Comparison of ENCODE assay signal across 9 mouse cellular contexts in genomic region chr1:88705050-88705449, GRCm38 (mm10). TPM values are rescaled to one million over a fixed set of nuclear protein-coding genes. Genes with fewer than 3 reads are reported as not detected.
DNase-seq lines count a peak whose midpoint lies in the region; ATAC-seq lines count a peak whose summit lies in the region.
"Had no signal": no experiment of that assay in that cellular context is flagged by ENCODE, and none has a peak within 500 bp of the region (broad histone marks: within the 10 kb centered on the region; RNA-seq: fewer than 3 reads in every experiment).

No protein-coding gene starts in this region.

- H3K4me3 ChIP-seq in forebrain, embryonic 11.5 days (ENCODE audit: low read depth, low read length), result no peak overlapping the region
- H3K4me3 ChIP-seq in forebrain, embryonic 15.5 days, result no peak overlapping the region
- H3K4me3 ChIP-seq in midbrain, embryonic 11.5 days (ENCODE audit: low read depth, low read length), result no peak overlapping the region
- no peak overlapping the region for H3K4me3 ChIP-seq in midbrain, embryonic 13.5 days (replicated peaks)

- no peak for ATAC-seq in forebrain, embryonic 11.5 days (replicated peaks; ENCODE audit: low FRiP score)
- no peak for ATAC-seq in forebrain, embryonic 15.5 days (replicated peaks)
- ATAC-seq in midbrain, embryonic 11.5 days (ENCODE audit: low FRiP score), result no peak
- ATAC-seq in midbrain, embryonic 13.5 days, result no peak
- ATAC-seq: Patski had no signal

- H3K9me3 ChIP-seq in forebrain, embryonic 11.5 days (ENCODE audit: control insufficient read depth, low read length), result no peaks in the 10 kb centered on the region
- no peaks in the 10 kb centered on the region for H3K9me3 ChIP-seq in forebrain, embryonic 15.5 days
- H3K9me3 ChIP-seq in midbrain, embryonic 11.5 days (ENCODE audit: control insufficient read depth, low read length), result no peaks in the 10 kb centered on the region
- H3K9me3 ChIP-seq in midbrain, embryonic 13.5 days, result no peaks in the 10 kb centered on the region

- no peaks in the 10 kb centered on the region for H3K36me3 ChIP-seq in forebrain, embryonic 11.5 days (ENCODE audit: control insufficient read depth, insufficient read depth, low read length)
- H3K36me3 ChIP-seq in forebrain, embryonic 15.5 days, result no peaks in the 10 kb centered on the region
- H3K36me3 ChIP-seq in midbrain, embryonic 11.5 days (ENCODE audit: control insufficient read depth, insufficient read depth, low read length), result no peaks in the 10 kb centered on the region
- no peaks in the 10 kb centered on the region for H3K36me3 ChIP-seq in midbrain, embryonic 13.5 days

- 61% methylated on average over 6 of the region's 6 CpGs for WGBS in forebrain, embryonic 11.5 days
- WGBS in forebrain, embryonic 15.5 days, result 58% methylated on average over 6 of the region's 6 CpGs
- 66% methylated on average over 6 of the region's 6 CpGs for WGBS in midbrain, embryonic 11.5 days
- WGBS in midbrain, embryonic 13.5 days, result 61% methylated on average over 6 of the region's 6 CpGs

- H3K9ac ChIP-seq in forebrain, embryonic 11.5 days (ENCODE audit: low read length), result no peak overlapping the region
- H3K9ac ChIP-seq in forebrain, embryonic 15.5 days (replicated peaks), result no peak overlapping the region
- H3K9ac ChIP-seq in midbrain, embryonic 11.5 days (ENCODE audit: low read length), result no peak overlapping the region
- no peak overlapping the region for H3K9ac ChIP-seq in midbrain, embryonic 13.5 days (replicated peaks)

- no peak overlapping the region for H3K27ac ChIP-seq in forebrain, embryonic 11.5 days (ENCODE audit: low read depth, low read length)
- no peak overlapping the region for H3K27ac ChIP-seq in forebrain, embryonic 15.5 days (replicated peaks)
- H3K27ac ChIP-seq in midbrain, embryonic 11.5 days (ENCODE audit: low read depth, low read length), result no peak overlapping the region
- H3K27ac ChIP-seq in midbrain, embryonic 13.5 days, result no peak overlapping the region

- no peaks in the 10 kb centered on the region; the same call in 1 of the 2 replicates for H3K27me3 ChIP-seq in forebrain, embryonic 11.5 days (ENCODE audit: control insufficient read depth, insufficient read depth, low read length)
- H3K27me3 ChIP-seq in forebrain, embryonic 15.5 days, result no peaks in the 10 kb centered on the region
- peaks cover 2% of the 10 kb centered on the region for H3K27me3 ChIP-seq in midbrain, embryonic 11.5 days (ENCODE audit: control insufficient read depth, insufficient read depth, low read length)
- peaks cover 10% of the 10 kb centered on the region; the same call in 1 of the 2 replicates for H3K27me3 ChIP-seq in midbrain, embryonic 13.5 days
- H3K27me3 ChIP-seq: Patski had no signal

- H3K4me2 ChIP-seq in forebrain, embryonic 11.5 days (ENCODE audit: low read depth, low read length, severe bottlenecking), result no peak overlapping the region
- no peak overlapping the region for H3K4me2 ChIP-seq in forebrain, embryonic 15.5 days (replicated peaks)
- no peak overlapping the region for H3K4me2 ChIP-seq in midbrain, embryonic 11.5 days
- no peak overlapping the region for H3K4me2 ChIP-seq in midbrain, embryonic 13.5 days (replicated peaks)

- peak; percentile 65 for DNase-seq in forebrain, embryonic 11.5 days (ENCODE audit: low spot score)
- peak; percentile 87 for DNase-seq in midbrain, embryonic 11.5 days (ENCODE audit: low spot score, missing footprints)
- DNase-seq in cerebellum, postnatal 25 days, result peak; percentile 23 to 52
- peak; percentile 70 to 76 for DNase-seq in kidney, postnatal 4 days
- DNase-seq in retina, postnatal 1 day, result peak; percentile 62
- no peak for DNase-seq in adipocyte (ENCODE audit: low spot score)

- peaks cover 5% of the 10 kb centered on the region; the same call in 1 of the 2 replicates for H3K4me1 ChIP-seq in forebrain, embryonic 11.5 days (replicated peaks; ENCODE audit: control insufficient read depth, insufficient read depth, low read length)
- H3K4me1 ChIP-seq in forebrain, embryonic 15.5 days, result peaks cover 31% of the 10 kb centered on the region
- H3K4me1 ChIP-seq in midbrain, embryonic 11.5 days (ENCODE audit: control insufficient read depth, insufficient read depth, low read length), result peaks cover 7% of the 10 kb centered on the region; the same call in 1 of the 2 replicates
- peaks cover 31% of the 10 kb centered on the region for H3K4me1 ChIP-seq in midbrain, embryonic 13.5 days (replicated peaks)

RNA-seq across cellular contexts. Expression of gene Arl4c, which starts 3.0 kb away (rescaled TPM):
- polyA plus RNA-seq in forebrain, embryonic 11.5 days (2014; fragmentation: Nextera tagmentation; extraction: Ambion mirVana), result 9.2 and 13.3 TPM in 2 replicates
- polyA plus RNA-seq in forebrain, embryonic 15.5 days (2015; fragmentation: Nextera tagmentation; extraction: Ambion mirVana), result 38.1 and 42.4 TPM in 2 replicates
- 12.0 and 12.1 TPM in 2 replicates for polyA plus RNA-seq in midbrain, embryonic 11.5 days (2014; fragmentation: Nextera tagmentation; extraction: Ambion mirVana)
- 45.6 and 47.7 TPM in 2 replicates for polyA plus RNA-seq in midbrain, embryonic 13.5 days (2015; fragmentation: Nextera tagmentation; extraction: Ambion mirVana)
